Mouse (Mus musculus): ENCODE data around the gene Fdps.

- TF ChIP-seq POLR2A (IDR thresholded peaks at IDR 0.05; ENCODE audit: insufficient read depth, low read depth, low read length) (no peak), CTCF (IDR thresholded peaks at IDR 0.05; ENCODE audit: insufficient read depth, low read depth, low read length) (no peak)
Observed at GRCm38 (mm10) chr3:89115522-89115921, 13.8 kb upstream of the Fdps start.

All from olfactory bulb, adult 2 months (tissue).